Mouse (Mus musculus) heart, embryonic 16.5 days (tissue): ENCODE measurements around the gene Acan. TPM values are rescaled to one million over a fixed set of nuclear protein-coding genes. Genes with fewer than 3 reads are reported as not detected.

ENCODE experiments used
- ATAC-seq: fragments of 200-750 bp; cut with Nextera tagmentation; replicated peaks from 2 replicates; pipeline ENCODE4 v1.8.0; 2017; ENCODE audit warnings: moderate number of reproducible peaks; ENCODE audit not compliant: insufficient read depth, low FRiP score; ENCODE audit errors: extremely low read depth
- H3K27ac ChIP-seq: fragments of 300-500 bp; sonication (generic); 2 replicates; pipeline ENCODE4 v1.5.1; 2014; ENCODE audit warnings: mild to moderate bottlenecking, low read length, control low read depth, moderate library complexity
- H3K27me3 ChIP-seq: fragments of 300-500 bp; sonication (generic); 2 replicates; pipeline ENCODE4 v1.6.1; 2014; ENCODE audit warnings: low read length, mixed read lengths; ENCODE audit not compliant: control insufficient read depth, insufficient read depth
- H3K36me3 ChIP-seq: fragments of 300-500 bp; sonication (generic); 2 replicates; pipeline ENCODE4 v1.6.1; 2014; ENCODE audit not compliant: control insufficient read depth, insufficient read depth
- H3K4me1 ChIP-seq: fragments of 300-500 bp; sonication (generic); 2 replicates; pipeline ENCODE4 v1.6.1; 2014; ENCODE audit warnings: low read length, mixed read lengths; ENCODE audit not compliant: control insufficient read depth, insufficient read depth
- H3K4me2 ChIP-seq: fragments of 300-500 bp; sonication (generic); 2 replicates; pipeline ENCODE4 v1.6.1; 2014; ENCODE audit warnings: low read depth, mild to moderate bottlenecking, control low read depth, low read length
- H3K4me3 ChIP-seq: fragments of 300-500 bp; sonication (generic); 2 replicates; pipeline ENCODE4 v1.5.1; 2014; ENCODE audit warnings: mild to moderate bottlenecking, control low read depth, low read length
- H3K9ac ChIP-seq: fragments of 300-500 bp; sonication (generic); 2 replicates; pipeline ENCODE4 v1.6.1; 2014; ENCODE audit warnings: low read length, control low read depth
- H3K9me3 ChIP-seq: fragments of 300-500 bp; sonication (generic); replicated peaks from 2 replicates; pipeline ENCODE4 v1.6.1; 2016; ENCODE audit warnings: low read length; ENCODE audit not compliant: control insufficient read depth
- WGBS: fragments of 180-500 bp; shearing (Covaris S2); extraction: QIAGEN DNeasy Blood & Tissue Kit; methylation state at CpG from one replicate; pipeline ENCODE4 v1.1.7; 2014; 5-methylcytosine and 5-hydroxymethylcytosine counted together
- polyA plus RNA-seq: library from polyadenylated mRNA; unstranded; fragments of >200 nt; fragmentation: Nextera tagmentation; extraction: Ambion mirVana; gene quantifications from 2 replicates; pipeline ENCODE4 v1.2.1, GENCODE M21; 2015

Acan gene
- polyA plus RNA-seq, 1 experiment from 2014 or later: 2.1 TPM

DNA sequence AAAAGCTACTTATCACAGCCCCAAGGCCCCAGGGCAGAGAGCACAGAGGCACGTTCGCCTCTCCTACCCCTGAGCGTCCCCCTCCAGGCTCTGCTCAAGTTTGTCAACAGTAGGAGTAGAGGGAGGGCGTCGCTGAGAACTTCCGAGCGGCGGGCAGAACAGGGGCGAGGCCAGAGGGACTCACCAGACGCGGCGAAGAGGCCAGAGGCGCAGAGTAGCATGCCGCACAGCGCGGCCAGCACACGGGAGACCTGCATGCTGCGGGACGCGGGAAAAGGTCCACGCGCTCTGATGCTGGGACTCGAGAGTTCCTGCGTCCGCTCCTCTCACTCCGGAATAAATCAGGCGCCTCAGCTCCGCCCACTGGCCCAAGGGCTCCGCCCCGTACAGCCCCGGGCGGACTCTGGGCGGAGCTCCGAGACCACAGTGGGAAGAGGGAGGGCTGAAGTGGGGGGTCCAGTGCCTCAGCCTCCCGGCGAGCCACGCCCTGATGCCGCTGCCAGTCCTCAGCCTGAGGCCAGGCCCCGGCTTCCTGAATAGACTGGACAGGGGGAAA lies 95.5 kb downstream of the Acan start, which contains the start of gene Mfge8:
Gene Mfge8, minus strand, starts transcription at position 350 of the 556 bp plus-strand sequence.
- ATAC-seq: peak; percentile 97
- Histone ChIP-seq H3K9me3 (no peaks in the 10 kb centered on the region), H3K27ac (peak within 1 kb of the TSS; percentile 93), H3K9ac (peak within 1 kb of the TSS; percentile 89), H3K27me3 (no peaks in the 10 kb centered on the region), H3K4me1 (peaks cover 20% of the 10 kb centered on the region), H3K36me3 (0 out of 2 replicates have a peak, but pooled peaks cover 5% of the 10 kb centered on the region), H3K4me3 (peak within 1 kb of the TSS; percentile 91), H3K4me2 (peak within 1 kb of the TSS; percentile 89)
- under 1% methylated on average over 39 of the region's 39 CpGs for WGBS

DNA sequence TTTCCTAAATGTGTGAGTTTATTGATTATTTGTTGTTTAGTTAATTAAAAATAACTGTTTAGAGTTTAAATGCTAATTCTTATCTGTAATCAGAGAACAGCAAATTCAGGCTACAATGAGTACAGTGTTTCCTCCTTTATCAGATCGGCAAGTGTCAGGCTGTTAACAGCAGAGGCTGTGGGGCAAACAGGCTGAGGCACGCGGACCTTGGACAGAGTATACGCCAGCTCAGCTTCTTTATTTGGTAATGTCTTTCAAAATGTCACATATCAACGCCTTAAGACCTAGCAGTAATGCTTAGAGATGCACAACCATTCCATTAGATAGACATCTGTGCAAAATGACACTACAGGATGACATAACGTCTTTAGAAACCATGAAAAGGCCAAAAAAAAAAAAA lies 96.2 kb downstream of the Acan start:
- Histone ChIP-seq H3K27me3 (no peaks in the 10 kb centered on the region), H3K4me1 (peaks cover 20% of the 10 kb centered on the region), H3K27ac (peak overlapping the region; percentile 44; the same call in 1 of the 2 replicates), H3K9me3 (no peaks in the 10 kb centered on the region), H3K9ac (0 out of 2 replicates have a peak overlapping the region, but pooled peaks have one; percentile 46), H3K36me3 (no peaks in the 10 kb centered on the region), H3K4me2 (peak overlapping the region; percentile 89), H3K4me3 (no peak overlapping the region)
- 34% methylated on average over 6 of the region's 6 CpGs for WGBS
- ATAC-seq: no peak

DNA sequence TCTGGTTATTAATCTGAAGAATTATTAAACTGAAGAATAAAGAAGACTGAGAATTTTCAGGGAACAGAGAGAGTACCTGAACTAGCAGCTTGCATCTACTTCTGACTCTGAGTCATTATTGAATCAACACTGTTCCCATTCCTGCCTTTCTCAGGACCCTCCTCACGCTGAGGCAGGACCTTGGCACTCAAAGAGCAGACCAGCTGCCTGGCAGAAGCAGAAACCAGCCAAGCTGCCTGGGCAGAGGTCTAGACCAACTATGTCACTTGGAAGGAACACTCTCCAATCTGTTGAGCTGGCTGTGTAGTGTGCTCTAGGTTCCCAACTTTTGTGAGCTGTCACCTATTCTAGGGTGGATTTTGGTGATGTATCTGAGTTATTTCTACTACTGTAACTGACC lies 106.1 kb downstream of the Acan start:
- WGBS: 83% methylated on average over 1 of the region's 1 CpGs
- Histone ChIP-seq H3K36me3 (no peaks in the 10 kb centered on the region), H3K27ac (no peak overlapping the region), H3K9me3 (no peaks in the 10 kb centered on the region), H3K4me1 (no peaks in the 10 kb centered on the region), H3K4me3 (no peak overlapping the region), H3K4me2 (no peak overlapping the region), H3K27me3 (no peaks in the 10 kb centered on the region), H3K9ac (no peak overlapping the region)
- ATAC-seq: no peak

Other genes with a start within 250 kb of the Acan start
- gene Det1, start 206.2 kb upstream of the Acan start, polyA plus RNA-seq: 13.5 and 14.2 TPM in 2 replicates
- gene Aen, start 157.6 kb upstream of the Acan start, polyA plus RNA-seq: 31.4 and 34.8 TPM in 2 replicates
- gene Isg20, start 140.1 kb upstream of the Acan start, polyA plus RNA-seq: 15.4 and 22.5 TPM in 2 replicates
- 0.45 and 0.64 TPM in 2 replicates for gene Hapln3, start 77.5 kb downstream of the Acan start, polyA plus RNA-seq
- gene Mfge8, start 95.6 kb downstream of the Acan start, polyA plus RNA-seq: 239 and 283 TPM in 2 replicates
- 4.1 and 4.9 TPM in 2 replicates for gene Abhd2, start 219.7 kb downstream of the Acan start, polyA plus RNA-seq